Mouse (Mus musculus): ENCODE measurements around the gene Emg1.

Gene Emg1

DNA sequence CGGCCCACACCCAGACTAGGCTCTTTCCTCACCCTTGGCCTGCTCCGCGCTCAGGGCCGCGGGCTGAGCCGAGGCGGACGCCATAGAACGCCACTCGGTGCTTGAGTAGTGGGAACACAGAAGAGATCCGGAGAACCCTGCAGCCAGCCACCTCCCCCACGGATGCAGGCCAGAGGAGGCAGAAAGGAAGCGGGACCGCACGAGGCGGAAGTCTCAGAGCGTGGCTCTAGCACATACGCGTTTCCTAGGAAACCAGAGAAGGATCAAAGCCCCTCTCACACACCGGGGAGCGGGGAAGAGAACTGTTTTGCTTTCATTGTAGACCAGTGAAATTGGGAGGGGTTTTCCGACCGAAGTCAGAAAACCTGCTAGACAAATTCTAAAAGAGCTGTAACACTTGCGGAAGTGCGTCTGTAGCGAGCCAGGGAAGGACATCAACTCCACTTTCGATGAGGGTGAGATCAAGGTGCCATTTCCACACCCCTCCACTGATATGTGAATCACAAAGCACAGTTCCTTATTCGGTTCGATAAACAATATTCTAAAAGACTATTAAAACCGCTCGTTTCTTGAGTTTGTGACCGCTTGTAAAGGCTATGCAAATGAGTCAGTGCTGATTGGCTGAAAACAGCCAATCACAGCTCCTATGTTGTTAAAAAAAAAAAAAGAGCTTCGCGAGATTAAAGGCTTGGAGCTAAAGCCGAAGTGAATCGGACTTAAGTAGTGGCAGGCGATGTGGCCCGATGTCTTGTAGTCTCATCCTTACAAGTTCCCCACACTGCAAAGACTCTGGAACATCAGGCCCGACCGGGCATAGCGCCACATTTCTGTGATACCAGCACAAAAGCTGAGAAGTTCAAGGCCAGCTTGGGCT lies 29.1 kb upstream of the Emg1 start, which contains the start of gene Grcc10:
Gene Grcc10, minus strand, starts transcription at position 487 of the 874 bp plus-strand sequence.
- peak; percentile 94 for DNase-seq (ENCODE audit: low read depth)

DNA sequence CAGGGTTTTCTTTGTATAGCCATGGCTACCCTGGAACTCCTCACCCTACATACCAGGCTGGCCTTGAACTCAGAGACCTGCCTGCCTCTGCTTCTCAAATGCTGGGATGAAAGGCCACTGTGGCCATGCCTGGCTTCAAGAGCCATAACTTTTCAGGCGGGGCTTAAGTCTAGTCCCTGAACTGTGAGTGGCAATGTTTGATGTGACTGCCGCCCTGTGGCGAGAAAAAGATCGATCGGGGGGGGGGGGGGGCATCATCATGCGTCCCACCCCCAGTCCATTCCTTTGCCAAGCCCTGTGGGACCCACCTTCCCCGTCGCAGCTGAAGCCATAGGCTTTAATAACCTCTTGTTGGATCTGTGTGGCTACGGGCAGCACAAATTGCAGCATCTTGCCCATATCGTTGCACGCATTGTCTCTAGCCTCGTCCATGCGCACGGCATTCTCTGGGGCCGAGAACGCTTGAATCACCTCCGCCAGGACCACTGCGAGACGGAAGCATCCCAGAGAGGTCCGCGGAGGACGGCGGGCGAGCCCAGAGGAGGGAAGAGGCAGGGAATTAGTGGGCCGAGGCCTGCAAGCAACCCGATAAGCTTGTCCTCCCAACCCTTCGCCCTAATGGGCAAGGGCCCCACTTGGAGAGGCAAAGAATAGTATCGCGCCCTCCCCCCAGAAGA lies 28.4 kb upstream of the Emg1 start:
- peak; percentile 86 for DNase-seq (ENCODE audit: low read depth)

DNA sequence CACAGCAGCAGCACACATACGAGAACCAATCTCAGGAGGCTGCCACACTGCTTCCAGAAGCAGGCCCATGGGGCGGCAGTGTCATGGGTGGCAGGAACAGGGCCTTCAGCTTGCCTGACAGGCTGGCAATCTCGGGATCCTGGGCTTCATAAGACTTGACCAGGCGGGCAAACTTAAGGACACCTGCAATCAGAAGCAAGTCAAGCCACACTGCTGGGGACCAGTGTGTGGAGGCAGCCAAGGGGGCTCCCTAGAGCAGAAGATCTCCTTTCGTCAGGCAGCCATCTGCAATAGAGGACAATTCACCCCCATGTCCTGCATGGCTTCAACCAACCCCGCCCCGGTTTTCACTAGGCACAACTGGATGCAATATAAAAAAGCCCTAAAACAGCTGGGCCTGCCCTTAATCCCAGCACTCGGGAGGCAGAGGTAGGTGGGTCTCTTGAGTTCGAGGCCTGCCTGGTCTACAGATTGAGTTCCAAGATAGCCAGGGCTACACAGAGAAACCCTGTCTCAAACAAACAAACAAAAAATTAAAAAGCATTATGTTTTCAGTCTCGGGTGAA lies 27.3 kb upstream of the Emg1 start:
- DNase-seq (ENCODE audit: low read depth) = no peak

DNA sequence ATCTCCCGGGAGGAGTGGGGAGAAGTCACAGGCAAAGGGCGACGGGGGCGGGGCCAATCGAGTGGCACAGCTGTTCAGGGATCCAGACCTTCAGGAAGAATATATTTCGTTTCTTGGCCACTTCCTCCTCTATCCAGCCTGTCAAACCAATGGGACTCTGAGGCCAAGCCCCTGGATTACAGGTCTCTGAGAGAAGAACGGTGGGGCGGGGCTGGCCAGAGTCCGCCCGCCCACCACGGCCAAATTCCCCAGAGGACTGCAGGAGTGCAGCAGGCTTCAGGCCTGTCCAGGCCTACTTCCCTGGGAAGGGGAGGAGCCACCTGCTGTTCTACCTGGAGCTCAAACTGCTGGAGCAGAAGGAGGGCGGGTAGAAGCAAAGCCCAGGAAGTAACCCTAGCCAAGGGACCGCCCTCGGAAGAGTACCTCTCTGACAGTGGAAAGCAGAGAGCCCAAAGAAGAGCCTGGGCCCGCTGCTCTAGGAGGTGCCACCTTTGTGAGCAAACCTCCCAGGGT lies 26.6 kb upstream of the Emg1 start, which contains the start of gene Ptpn6:
Gene Ptpn6, minus strand, starts transcription at position 204 of the 513 bp plus-strand sequence.
- peak; percentile 25 for DNase-seq (ENCODE audit: low read depth)

DNA sequence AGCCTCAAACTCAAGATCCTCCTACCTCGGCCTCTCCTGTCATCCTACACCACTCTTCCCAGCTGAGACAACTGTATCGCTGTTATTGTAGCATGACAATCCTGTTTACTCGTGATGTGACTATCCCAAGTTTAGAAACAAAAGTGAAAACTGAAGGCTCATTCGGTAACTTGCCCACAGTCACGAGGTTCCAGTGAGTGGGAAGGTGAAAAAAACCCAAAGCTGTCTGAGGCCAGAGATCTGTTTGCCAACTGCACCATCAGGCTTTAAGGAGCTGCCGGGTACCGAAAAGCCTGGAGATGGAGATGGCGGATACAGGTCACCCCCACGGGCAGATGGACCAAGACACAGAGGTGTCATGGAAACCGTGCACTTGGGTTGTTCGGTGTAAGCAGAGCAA lies 25.1 kb upstream of the Emg1 start:
- no peak for DNase-seq (ENCODE audit: low read depth)

DNA sequence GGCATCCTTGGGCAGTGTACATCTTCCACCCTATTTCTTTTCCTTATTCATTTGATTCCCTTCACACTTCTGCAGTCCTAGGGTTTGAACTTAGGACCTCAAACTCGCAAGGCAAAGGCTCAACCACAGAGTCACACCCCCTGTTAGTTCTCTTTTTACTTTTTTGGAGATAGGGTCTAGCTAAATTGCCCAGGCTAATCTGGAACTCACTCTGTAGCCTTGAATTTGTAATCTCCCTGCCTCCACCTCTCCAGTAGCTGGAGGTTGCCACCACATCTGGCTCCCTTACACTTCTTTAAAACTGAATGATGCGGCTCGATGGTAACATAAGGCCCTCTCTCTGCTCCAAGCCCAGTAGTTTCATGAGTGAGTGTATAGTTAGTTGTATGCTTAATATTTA lies 22.4 kb upstream of the Emg1 start:
- DNase-seq (ENCODE audit: low read depth) = no peak

DNA sequence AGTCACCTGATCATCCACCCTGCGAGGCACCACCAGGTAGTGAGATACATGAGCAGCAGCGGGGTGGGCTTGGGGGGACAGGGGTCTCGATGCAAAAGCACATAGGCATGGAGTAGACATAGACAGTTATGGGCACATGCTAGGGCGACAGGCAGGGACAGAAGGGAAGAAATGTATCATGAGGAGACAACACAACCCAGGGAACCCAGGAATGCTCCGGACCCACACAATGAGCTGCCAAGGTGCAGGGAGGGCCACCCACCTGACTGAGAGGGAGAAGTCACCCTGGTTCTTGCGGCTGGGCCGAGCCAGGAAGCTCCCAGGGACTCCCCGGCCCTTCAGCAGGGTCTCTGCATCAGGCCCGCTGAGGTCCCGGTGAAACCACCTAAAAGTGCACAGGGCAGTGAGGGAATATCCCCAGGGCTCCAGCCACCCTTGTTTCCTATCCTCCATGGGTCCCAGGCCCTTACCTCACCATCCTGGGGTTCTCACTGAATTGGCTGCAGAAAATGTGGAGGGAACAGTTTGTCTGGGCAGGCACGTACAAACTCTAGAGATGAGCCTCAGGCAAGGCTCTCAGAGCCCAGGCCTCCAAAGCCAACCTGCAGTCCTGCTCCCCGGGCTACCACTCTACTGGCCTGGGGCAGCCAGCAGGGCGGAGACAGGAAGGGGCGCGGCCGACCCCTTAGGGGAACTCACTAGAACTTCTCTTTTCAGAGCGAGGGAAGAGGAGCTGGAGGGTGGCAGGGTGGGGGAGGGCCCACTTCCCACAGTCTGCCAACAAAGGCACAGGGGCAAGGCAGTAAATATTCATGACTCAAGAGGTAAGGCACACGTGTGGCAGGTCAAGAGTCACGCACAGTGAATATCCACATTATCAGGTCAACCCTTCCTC lies 20.7 kb upstream of the Emg1 start:
- no peak for DNase-seq (ENCODE audit: low read depth)

DNA sequence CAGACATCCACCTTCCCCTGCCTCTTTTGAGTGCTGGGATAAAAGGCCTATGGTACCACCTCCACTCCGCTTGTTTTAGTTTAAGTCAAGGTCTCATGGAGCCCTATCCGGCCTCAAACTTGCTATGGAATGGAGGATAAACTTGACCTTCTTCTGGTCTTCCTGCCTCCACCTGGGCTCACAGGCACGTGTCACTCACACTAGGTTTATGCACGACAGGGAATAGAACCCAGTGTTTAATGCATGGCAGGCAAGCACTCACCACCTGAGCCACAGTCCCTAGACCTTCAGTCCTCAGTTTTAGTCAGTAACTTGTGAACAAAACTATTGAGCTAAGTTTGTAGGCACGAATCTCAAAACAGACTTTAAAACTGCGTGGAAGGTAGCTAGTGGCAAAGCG lies 19.1 kb upstream of the Emg1 start:
- no peak for DNase-seq (ENCODE audit: low read depth)

DNA sequence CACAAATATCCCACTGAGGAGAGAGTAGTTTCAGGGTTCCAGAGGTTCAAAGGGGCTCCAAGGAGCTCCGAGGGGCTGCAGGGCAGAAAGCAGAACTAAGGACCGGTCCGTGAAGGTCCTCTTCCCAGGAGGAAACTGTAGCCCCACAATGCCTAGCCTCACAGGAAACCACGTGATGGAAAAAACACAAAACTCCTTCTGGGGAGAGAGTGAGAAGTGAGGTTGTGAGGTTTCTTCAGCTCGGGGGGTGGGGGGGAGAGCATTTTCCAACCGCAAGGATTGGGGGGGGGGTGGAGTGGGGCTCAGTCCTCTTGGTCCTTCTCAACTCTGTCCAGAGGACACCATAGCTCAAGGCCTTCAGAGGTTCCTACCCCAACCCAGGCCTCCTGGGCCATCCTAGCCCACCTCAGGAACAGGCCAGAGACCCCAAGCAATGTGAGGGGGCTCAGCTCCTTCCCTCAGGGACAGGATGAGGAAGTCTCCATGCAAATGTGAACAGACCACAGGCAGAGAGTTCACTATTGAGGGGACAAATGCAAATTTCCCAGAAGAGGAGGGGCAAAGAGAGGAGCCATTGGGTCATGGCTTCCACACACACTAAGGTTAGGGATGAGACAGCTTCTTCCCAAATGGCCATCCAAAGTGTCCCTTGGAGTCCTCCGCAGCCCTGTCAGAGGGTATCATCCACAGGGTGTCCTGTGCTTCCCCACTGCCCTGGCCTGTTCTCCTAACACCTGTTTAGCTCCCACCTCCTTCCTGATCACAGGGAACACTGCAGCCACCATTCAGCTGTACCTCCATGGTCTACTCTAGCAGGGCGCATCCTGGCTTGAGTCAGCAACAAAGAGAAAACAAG lies 18.1 kb upstream of the Emg1 start:
- DNase-seq (ENCODE audit: low read depth) = no peak

DNA sequence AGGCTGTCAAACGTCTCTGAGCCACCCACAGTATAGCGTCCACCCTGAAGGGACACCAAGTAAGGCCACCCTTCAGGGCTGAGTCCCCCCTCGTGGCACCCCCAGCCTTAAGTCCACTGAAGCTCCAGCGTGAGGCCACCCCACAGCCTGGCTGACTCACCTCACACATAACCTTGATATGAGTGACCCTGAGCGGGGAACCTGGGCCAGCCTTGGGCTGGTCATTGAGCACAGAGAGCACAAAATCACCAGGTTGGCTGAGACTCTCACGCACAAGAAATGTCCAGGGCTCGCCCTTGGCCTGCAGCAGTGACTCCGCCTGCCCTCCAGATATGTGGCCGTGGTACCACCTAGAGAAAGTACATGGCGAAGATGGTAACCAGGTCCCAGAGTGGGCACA lies 16.6 kb upstream of the Emg1 start:
- DNase-seq (ENCODE audit: low read depth) = no peak

DNA sequence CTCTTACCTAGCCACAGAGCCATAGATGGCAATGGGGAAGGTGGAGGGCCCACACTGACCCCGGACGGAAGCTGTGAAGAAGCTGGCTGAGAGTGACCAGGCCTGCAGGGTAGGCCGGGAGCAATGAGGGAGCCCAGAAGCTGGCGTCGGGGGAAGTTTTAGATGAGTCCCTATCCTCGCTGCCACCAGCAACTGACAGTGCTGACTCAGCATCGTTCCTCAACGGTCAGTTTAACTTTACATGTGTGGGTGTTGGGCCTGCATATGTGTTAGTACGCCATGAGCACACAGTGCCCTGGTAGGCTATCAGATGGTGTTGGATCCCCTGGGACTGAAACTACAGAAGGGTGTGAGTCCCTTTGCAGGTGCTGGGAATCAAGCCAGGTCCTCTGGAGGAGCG lies 12.5 kb upstream of the Emg1 start:
- DNase-seq (ENCODE audit: low read depth) = no peak

DNA sequence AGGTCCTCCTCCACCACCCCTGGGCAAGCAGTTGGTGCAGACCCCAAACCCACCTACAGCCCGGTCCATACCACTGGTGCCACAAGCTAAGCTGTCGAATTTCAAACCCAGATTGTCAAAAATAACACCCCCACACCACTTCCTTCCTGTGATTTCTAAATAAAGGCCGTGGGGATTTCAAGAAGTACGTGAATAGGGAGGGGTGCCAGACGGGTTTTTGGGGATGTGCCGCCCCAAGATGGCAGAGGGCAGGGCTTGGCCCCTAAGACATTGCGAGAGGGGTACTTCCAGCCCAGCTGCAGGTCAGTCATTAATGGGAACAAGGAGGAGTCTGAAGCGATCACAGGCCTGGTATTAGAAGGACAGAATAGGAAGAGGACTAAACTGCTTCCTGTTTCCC lies 11.6 kb upstream of the Emg1 start:
- DNase-seq (ENCODE audit: low read depth) = no peak

DNA sequence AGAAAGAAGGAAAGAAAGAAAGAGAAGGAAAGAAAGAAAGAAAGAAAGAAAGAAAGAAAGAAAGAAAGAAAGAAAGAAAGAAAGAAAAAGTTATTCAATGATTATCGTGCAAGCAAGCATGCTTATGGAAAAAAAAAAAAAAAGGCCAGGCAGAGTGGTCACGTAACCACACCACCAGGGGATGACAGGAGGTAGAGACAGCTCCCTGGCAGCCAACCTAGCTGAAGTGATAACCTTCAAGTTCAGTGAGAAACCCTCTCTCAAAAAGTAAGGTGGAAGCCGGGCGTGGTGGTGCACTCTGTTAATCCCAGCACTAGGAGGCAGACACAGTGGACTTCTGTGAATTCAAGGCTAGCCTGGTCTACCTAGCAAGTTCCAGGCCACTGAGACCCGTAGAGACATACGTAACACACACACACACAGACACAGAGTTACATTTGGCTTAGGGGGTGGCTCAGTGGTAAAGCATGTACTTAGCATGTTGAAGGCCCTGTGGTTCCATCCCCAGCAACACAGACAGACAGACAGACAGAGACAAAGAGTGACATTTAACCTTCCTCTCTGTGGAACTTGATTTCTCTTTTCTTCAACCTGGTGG lies 11.0 kb upstream of the Emg1 start:
- no peak for DNase-seq (ENCODE audit: low read depth)

DNA sequence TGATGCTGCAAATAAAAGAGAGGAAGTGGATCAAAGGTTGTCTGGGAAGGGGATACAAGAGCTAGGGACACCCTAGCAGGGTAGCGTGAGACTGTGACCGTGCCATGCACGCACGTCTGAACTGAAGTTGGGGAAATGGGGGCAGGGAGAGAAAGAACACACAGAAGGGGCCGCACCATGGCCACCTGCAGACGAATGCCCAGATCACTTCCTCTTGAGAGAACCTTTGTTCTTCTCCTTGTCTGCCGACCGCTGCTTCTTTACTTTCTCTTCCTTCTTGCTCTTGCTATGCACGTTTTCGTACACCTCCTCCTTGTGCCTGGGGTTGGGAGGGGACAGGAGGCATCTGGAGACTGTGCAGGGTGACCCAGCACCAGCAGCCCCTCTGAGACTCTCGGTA lies 8.9 kb upstream of the Emg1 start:
- DNase-seq (ENCODE audit: low read depth) = no peak

DNA sequence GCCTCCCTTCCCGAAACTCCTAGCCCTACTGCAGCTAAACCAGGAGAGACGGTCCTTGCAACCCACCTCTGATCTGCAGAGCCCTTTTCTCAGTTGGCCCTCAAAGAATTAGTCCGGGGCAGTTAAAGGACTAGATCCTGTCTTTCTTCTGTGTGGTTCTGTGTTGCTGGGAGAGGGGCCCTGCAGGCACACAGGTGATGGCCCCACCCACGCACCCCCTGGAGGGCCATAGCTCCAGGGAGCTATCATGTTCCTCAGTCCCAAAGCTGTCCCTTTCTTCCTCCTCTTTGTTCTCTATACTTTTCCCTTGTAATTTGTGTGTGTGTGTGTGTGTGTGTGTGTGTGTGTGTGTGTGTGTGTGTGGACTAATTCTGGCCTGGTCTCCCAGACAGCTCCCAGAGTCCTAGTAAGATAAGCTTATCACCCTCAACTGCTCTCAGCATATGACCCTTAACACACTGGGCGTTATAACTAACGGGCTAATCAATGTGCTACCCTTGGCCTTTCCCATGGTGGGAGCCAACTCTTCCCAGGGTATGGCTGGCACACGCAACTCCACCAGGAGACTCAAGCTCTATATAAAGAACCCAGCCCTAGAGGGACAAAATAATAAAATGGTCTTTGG lies 7.5 kb upstream of the Emg1 start:
- DNase-seq (ENCODE audit: low read depth) = no peak

DNA sequence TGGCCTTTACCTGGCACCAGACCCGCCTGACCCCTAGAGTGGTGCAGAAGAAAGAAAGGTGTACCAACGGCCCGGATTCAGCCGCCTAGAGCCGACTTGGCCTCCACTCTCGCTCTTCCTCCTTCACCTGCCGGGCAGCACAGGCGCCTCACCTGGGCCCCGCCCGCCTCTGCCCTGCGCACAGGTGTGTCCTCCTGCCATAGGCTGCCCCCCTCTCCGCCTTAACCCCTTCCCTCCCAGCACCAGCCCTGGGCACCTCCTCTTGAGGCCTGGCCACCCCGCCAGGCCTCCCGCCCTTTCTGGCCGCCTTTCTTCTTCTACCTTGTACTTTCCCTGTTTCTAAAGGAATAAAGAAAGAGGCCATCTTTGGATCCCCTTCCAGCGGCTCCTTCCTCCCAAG lies 6.7 kb upstream of the Emg1 start:
- DNase-seq (ENCODE audit: low read depth) = no peak

DNA sequence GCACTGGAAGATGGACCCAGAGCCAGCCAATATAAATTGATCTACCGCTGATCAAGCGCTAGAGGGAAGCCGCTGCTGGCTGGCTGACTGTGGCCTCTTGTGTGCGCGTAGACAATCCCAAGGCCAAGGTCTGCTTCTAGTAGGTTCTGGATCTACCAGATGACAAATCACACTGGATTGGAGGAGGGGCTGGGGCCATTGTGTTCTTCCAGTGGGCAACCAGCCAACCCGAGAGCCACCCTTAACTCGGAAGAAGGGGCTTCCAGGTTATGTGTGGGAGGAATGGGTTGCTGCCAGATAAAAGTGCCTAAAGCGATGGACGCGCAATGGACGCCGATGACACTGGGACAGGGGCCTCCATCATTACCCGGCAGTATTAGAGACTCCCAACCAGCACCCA lies 6.0 kb upstream of the Emg1 start:
- no peak for DNase-seq (ENCODE audit: low read depth)

DNA sequence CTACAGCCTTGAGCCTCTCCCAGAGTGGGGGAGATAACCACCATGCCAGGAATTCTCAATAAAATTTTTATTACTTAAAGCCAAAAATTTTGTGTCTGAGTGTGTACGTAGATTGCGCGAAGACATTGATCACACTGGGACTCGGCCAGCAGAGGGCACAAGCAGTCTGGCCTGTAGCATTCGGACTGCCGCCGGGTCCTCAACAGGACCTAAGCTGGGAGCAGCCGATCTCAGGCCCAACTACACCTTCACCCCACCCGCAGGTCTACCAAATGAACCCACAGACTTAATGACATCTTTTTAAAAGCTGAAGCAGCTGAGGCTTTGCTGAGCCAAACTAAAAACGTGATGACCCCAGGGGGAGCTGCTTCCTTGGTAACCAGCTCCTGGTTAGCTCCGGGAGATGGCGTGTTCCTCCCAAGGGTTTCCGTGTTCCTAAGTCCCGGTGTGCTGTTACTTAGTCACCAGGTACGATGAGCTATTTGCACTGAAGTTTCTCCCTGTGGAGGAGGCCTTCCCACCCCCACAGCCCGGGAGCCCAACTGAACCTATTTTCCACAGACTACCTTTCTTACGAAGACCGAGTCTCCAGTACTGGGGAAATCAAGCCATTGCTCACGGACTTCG lies 5.0 kb upstream of the Emg1 start:
- DNase-seq (ENCODE audit: low read depth) = peak; percentile 77

DNA sequence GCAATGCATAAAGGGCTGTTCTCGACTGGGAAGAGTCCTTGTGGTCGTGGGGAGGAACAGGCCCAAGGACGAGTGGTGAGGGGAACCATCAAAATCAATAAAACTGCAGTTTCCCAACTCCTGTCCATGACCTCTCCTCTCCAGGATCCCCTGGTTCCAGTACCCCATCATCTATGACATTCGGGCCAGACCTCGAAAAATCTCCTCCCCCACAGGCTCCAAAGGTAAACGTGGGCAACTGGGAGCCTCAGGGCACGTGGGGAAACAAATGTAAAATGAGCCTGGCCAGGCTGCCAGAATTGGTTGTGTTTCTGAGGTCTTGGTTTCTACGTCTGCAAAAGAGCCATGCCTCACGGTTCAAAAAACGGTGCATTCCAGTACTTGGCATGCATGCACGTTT lies 940 bp upstream of the Emg1 start:
- DNase-seq (ENCODE audit: low read depth) = no peak
